Mouse (Mus musculus) forelimb bud, embryonic 11.5 days (tissue): ENCODE measurements at regions not wholly inside any gene's neighbourhood (a gene's known extent, or its start where the extent isn't known, plus 50 kb on each side); places are given as distances from the start of the nearest gene placed in this dataset.
A peak's percentile ranks its signal among the peaks of the same experiment; 100 is the strongest.

Experiments used
- DNase-seq: peaks from one replicate; pipeline ENCODE4 v3.0.0-alpha.2; 2012; ENCODE audit warnings: low read depth, low spot score

GRCm38 (mm10) chr7:52317121-52317520, 301.6 kb upstream of the 1700015G11Rik start:
- DNase-seq = no peak

DNA sequence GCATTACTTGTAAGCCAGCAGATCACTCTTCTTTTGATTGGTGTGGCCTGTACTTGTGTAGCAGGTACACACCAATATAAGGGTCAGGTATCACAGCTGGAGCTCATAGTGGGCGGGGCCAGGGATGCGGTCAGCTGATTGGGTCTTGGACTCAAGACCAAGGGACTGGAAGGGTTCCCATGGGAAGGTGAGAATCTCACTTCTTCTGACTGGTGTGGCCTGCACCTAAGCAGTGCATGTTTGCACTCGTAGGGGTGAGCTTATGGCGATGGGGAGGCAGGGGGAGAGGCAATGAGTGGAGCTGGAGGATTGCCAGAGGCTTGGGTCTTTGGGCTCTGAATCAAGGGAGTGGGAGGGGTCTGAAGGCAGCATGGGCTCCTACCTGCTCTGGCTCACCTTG, 262.7 kb upstream of the 1700015G11Rik start:
- DNase-seq = no peak

DNA sequence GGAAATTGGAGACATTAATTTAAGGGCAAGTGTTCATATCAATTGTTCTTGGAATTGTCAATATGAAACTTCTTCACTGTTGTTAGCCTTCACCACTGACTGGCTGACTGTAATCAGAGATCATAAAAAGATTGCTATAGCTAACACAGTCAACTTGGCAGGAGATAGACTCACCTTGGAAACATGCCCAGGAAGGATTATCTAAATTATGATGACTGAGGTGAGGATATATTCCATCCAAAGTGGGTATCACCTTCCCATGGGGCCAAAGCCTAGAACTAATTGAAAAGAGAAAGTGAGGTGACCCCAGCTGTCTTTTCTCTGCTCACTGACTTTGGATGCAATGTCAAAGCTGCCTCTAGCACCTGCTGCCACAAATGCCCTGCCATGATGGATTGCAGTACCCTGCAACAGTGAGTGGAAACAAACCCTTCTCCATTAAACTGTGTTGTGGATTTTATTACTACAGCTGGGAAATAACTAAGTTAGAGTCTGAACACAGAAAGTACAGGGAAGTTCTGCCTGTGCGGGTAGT, 240.9 kb upstream of the 1700015G11Rik start:
- peak; percentile 1 for DNase-seq

DNA sequence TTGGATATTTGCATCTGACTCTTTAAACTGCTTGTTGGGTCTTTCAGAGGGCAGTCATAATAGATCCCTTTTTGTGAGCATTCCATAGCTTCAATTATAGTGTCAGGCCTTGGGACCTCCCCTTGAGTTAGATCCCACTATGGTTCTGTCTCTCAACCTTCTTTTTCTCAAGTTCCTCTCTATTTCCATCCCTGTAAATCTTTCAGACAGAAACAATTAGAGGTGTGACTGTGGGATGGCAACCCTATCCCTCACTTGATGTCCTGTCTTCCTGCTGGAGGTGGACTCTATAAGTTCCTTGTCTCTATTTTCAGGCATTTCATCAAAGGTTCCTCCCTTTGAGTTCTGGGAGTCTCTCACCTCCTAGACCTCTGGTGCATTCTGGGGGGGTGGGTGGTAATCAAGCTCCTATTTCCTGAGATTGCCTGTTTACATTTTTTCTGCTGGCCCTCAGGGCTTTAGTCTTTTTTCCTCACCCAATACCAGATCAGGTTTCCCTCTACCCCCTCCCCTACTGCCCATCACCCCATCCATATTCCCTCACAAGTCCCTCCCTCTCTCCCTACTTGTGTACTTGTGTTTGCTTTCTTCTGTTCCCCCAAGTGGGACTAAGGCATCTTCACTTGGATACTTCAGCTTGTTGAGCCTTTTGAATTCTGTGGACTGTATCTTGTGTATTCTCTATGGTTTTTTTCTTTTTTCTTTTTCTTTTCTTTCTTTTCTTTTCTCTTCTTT, 237.1 kb upstream of the 1700015G11Rik start:
- DNase-seq = no peak
